Mouse (Mus musculus) heart, embryonic 11.5 days (tissue): ENCODE measurements around the gene Tlr12. TPM values are rescaled to one million over a fixed set of nuclear protein-coding genes. Genes with fewer than 3 reads are reported as not detected.
"Not testable (repeated sequence)": the region's sequence is repeated elsewhere in the genome, so short reads cannot be mapped to it uniquely, and the experiment has no call there.

ENCODE experiments used
- ATAC-seq: fragments of 200-750 bp; cut with Nextera tagmentation; replicated peaks from 2 replicates; pipeline ENCODE4 v1.8.0; 2017; ENCODE audit warnings: moderate library complexity; ENCODE audit not compliant: insufficient number of reproducible peaks, low FRiP score, low TSS enrichment
- H3K27ac ChIP-seq: fragments of 300-500 bp; sonication (generic); 2 replicates; pipeline ENCODE4 v1.5.1; 2014; ENCODE audit warnings: mild to moderate bottlenecking, low read depth, low read length
- H3K27me3 ChIP-seq: fragments of 300-500 bp; sonication (generic); 2 replicates; pipeline ENCODE4 v1.6.1; 2014; ENCODE audit warnings: mild to moderate bottlenecking, low read length, mixed read lengths; ENCODE audit not compliant: control insufficient read depth, insufficient read depth
- H3K36me3 ChIP-seq: fragments of 300-500 bp; sonication (generic); 2 replicates; pipeline ENCODE4 v1.6.1; 2014; ENCODE audit warnings: mild to moderate bottlenecking, low read length, moderate library complexity, mixed read lengths; ENCODE audit not compliant: control insufficient read depth, insufficient read depth
- H3K4me1 ChIP-seq: fragments of 300-500 bp; sonication (generic); 2 replicates; pipeline ENCODE4 v1.6.1; 2014; ENCODE audit warnings: low read length; ENCODE audit not compliant: control insufficient read depth, insufficient read depth
- H3K4me2 ChIP-seq: fragments of 300-500 bp; sonication (generic); 2 replicates; pipeline ENCODE4 v1.6.1; 2014; ENCODE audit warnings: mild to moderate bottlenecking, moderate library complexity
- H3K4me3 ChIP-seq: fragments of 300-500 bp; sonication (generic); 2 replicates; pipeline ENCODE4 v1.5.1; 2014; ENCODE audit warnings: low read depth, low read length
- H3K9ac ChIP-seq: fragments of 300-500 bp; sonication (generic); 2 replicates; pipeline ENCODE4 v1.6.1; 2014; ENCODE audit warnings: mild to moderate bottlenecking, low read depth, low read length, moderate library complexity
- H3K9me3 ChIP-seq: fragments of 300-500 bp; sonication (generic); replicated peaks from 2 replicates; pipeline ENCODE4 v1.6.1; 2016; ENCODE audit warnings: low read length; ENCODE audit not compliant: control insufficient read depth
- WGBS: fragments of 180-500 bp; shearing (Covaris S2); extraction: QIAGEN DNeasy Blood & Tissue Kit; methylation state at CpG from one replicate; pipeline ENCODE4 v1.1.7; 2014; ENCODE audit not compliant: insufficient replicate concordance; 5-methylcytosine and 5-hydroxymethylcytosine counted together
- polyA plus RNA-seq: library from polyadenylated mRNA; unstranded; fragments of >200 nt; fragmentation: Nextera tagmentation; extraction: Ambion mirVana; gene quantifications from 2 replicates; pipeline ENCODE4 v1.2.1, GENCODE M21; 2014

Tlr12 gene
- polyA plus RNA-seq, 1 experiment from 2014 or later = 0.29 TPM

- H3K36me3 ChIP-seq, H3K27ac ChIP-seq, H3K9me3 ChIP-seq, H3K4me1 ChIP-seq, H3K27me3 ChIP-seq, H3K4me3 ChIP-seq, ATAC-seq, H3K9ac ChIP-seq, H3K4me2 ChIP-seq: not testable (repeated sequence)
- WGBS = 78% methylated on average over 3 of the region's 3 CpGs
These were observed 6.7 kb downstream of the Tlr12 start for GRCm38 (mm10) chr4:128611726-128612125.

- no peaks in the 10 kb centered on the region; the same call in 1 of the 2 replicates for H3K27me3 ChIP-seq
- WGBS = 21% methylated on average over 10 of the region's 10 CpGs
- H3K4me3 ChIP-seq = peak overlapping the region; percentile 60
- no peak overlapping the region for H3K27ac ChIP-seq
- H3K36me3 ChIP-seq = no peaks in the 10 kb centered on the region
- H3K4me1 ChIP-seq = peaks cover 9% of the 10 kb centered on the region
- no peak for ATAC-seq
- H3K9ac ChIP-seq = no peak overlapping the region
- H3K4me2 ChIP-seq = peak overlapping the region; percentile 74
- no peaks in the 10 kb centered on the region for H3K9me3 ChIP-seq
These were observed 7.7 kb downstream of the Tlr12 start for GRCm38 (mm10) chr4:128610706-128611105.

GRCm38 (mm10) chr4:128609925-128610402, 8.5 kb downstream of the Tlr12 start, which contains the start of gene Zscan20:
TSS of gene Zscan20 (minus strand) at chr4:128610098.
- H3K4me2 ChIP-seq = peak within 1 kb of the TSS; percentile 74
- ATAC-seq = peak; percentile 95
- H3K9me3 ChIP-seq = no peaks in the 10 kb centered on the region
- H3K4me1 ChIP-seq = peaks cover 9% of the 10 kb centered on the region
- H3K36me3 ChIP-seq = no peaks in the 10 kb centered on the region
- under 1% methylated on average over 24 of the region's 24 CpGs for WGBS
- H3K4me3 ChIP-seq = peak within 1 kb of the TSS; percentile 60
- no peak within 1 kb of the TSS for H3K27ac ChIP-seq
- peak within 1 kb of the TSS; percentile 78 for H3K9ac ChIP-seq
- no peaks in the 10 kb centered on the region for H3K27me3 ChIP-seq

GRCm38 (mm10) chr4:128609276-128609924, 9.0 kb downstream of the Tlr12 start:
- H3K9me3 ChIP-seq = no peaks in the 10 kb centered on the region
- H3K27me3 ChIP-seq = no peaks in the 10 kb centered on the region
- peak overlapping the region; percentile 74 for H3K4me2 ChIP-seq
- H3K36me3 ChIP-seq = no peaks in the 10 kb centered on the region; the same call in 1 of the 2 replicates
- WGBS = 8% methylated on average over 25 of the region's 27 CpGs
- peak; percentile 46 for ATAC-seq
- peak overlapping the region; percentile 60 for H3K4me3 ChIP-seq
- H3K4me1 ChIP-seq = peaks cover 9% of the 10 kb centered on the region
- peak overlapping the region; percentile 78 for H3K9ac ChIP-seq
- H3K27ac ChIP-seq = no peak overlapping the region

GRCm38 (mm10) chr4:128607661-128608060, 10.8 kb downstream of the Tlr12 start:
- 81% methylated on average over 11 of the region's 11 CpGs for WGBS
- Histone ChIP-seq H3K4me2 (no peak overlapping the region), H3K9me3 (no peaks in the 10 kb centered on the region), H3K4me3 (no peak overlapping the region), H3K27me3 (no peaks in the 10 kb centered on the region), H3K4me1 (peaks cover 9% of the 10 kb centered on the region), H3K9ac (no peak overlapping the region), H3K27ac (no peak overlapping the region), H3K36me3 (peaks cover 4% of the 10 kb centered on the region; the same call in 1 of the 2 replicates)
- no peak for ATAC-seq

- ATAC-seq = no peak
- no peaks in the 10 kb centered on the region for H3K27me3 ChIP-seq
- no peak overlapping the region for H3K9ac ChIP-seq
- H3K4me2 ChIP-seq = no peak overlapping the region
- peaks cover 4% of the 10 kb centered on the region; the same call in 1 of the 2 replicates for H3K36me3 ChIP-seq
- no peak overlapping the region for H3K4me3 ChIP-seq
- no peak overlapping the region for H3K27ac ChIP-seq
- WGBS = 89% methylated on average over 7 of the region's 7 CpGs
- H3K4me1 ChIP-seq = peaks cover 9% of the 10 kb centered on the region
- H3K9me3 ChIP-seq = no peaks in the 10 kb centered on the region
These were observed 11.8 kb downstream of the Tlr12 start for GRCm38 (mm10) chr4:128606586-128606985.

GRCm38 (mm10) chr4:128597801-128598560, 20.4 kb downstream of the Tlr12 start:
- no peaks in the 10 kb centered on the region for H3K36me3 ChIP-seq
- no peaks in the 10 kb centered on the region for H3K9me3 ChIP-seq
- H3K9ac ChIP-seq = no peak overlapping the region
- no peaks in the 10 kb centered on the region for H3K4me1 ChIP-seq
- H3K27ac ChIP-seq = no peak overlapping the region
- WGBS = 74% methylated on average over 12 of the region's 12 CpGs
- no peak overlapping the region for H3K4me2 ChIP-seq
- no peaks in the 10 kb centered on the region for H3K27me3 ChIP-seq
- no peak for ATAC-seq
- no peak overlapping the region for H3K4me3 ChIP-seq

- Histone ChIP-seq H3K4me3 (no peak overlapping the region), H3K27ac (no peak overlapping the region), H3K9ac (no peak overlapping the region), H3K4me1 (no peaks in the 10 kb centered on the region), H3K27me3 (no peaks in the 10 kb centered on the region), H3K36me3 (peaks cover 2% of the 10 kb centered on the region; the same call in 1 of the 2 replicates), H3K4me2 (no peak overlapping the region), H3K9me3 (no peaks in the 10 kb centered on the region)
- WGBS = 90% methylated on average over 5 of the region's 5 CpGs
- no peak for ATAC-seq
These were observed 24.4 kb downstream of the Tlr12 start for GRCm38 (mm10) chr4:128594062-128594461.
